Mouse (Mus musculus) embryonic facial prominence, embryonic 13.5 days (tissue): ENCODE measurements at regions not wholly inside any gene's neighbourhood (a gene's known extent, or its start where the extent isn't known, plus 50 kb on each side); places are given as distances from the start of the nearest gene placed in this dataset.

ENCODE experiments used
- ATAC-seq: fragments of 200-750 bp; cut with Nextera tagmentation; 2 replicates; pipeline ENCODE4 v1.8.0; 2017; ENCODE audit warnings: low read depth; ENCODE audit not compliant: insufficient number of reproducible peaks, insufficient read depth, low FRiP score, low TSS enrichment
- H3K27ac ChIP-seq: fragments of 300-500 bp; sonication (generic); 2 replicates; pipeline ENCODE4 v1.5.1; 2015; ENCODE audit warnings: moderate library complexity, mild to moderate bottlenecking, inconsistent platforms
- H3K27me3 ChIP-seq: fragments of 300-500 bp; sonication (generic); 2 replicates; pipeline ENCODE4 v1.6.1; 2015; ENCODE audit warnings: mild to moderate bottlenecking, inconsistent platforms
- H3K36me3 ChIP-seq: fragments of 300-500 bp; sonication (generic); 2 replicates; pipeline ENCODE4 v1.6.1; 2015; ENCODE audit warnings: mild to moderate bottlenecking, inconsistent platforms
- H3K4me1 ChIP-seq: fragments of 300-500 bp; sonication (generic); 2 replicates; pipeline ENCODE4 v1.6.1; 2015; ENCODE audit warnings: inconsistent platforms
- H3K4me2 ChIP-seq: fragments of 300-500 bp; sonication (generic); 2 replicates; pipeline ENCODE4 v1.6.1; 2015; ENCODE audit warnings: moderate library complexity, mild to moderate bottlenecking, inconsistent platforms
- H3K4me3 ChIP-seq: fragments of 300-500 bp; sonication (generic); 2 replicates; pipeline ENCODE4 v1.5.1; 2015; ENCODE audit warnings: mild to moderate bottlenecking, inconsistent platforms
- H3K9ac ChIP-seq: fragments of 300-500 bp; sonication (generic); 2 replicates; pipeline ENCODE4 v1.6.1; 2015; ENCODE audit warnings: mild to moderate bottlenecking, inconsistent platforms
- H3K9me3 ChIP-seq: fragments of 300-500 bp; sonication (generic); 2 replicates; pipeline ENCODE4 v1.6.1; 2016; ENCODE audit warnings: inconsistent platforms
- WGBS: fragments of 180-500 bp; shearing (Covaris S2); methylation state at CpG from one replicate; pipeline ENCODE4 v1.1.7; 2015; ENCODE audit warnings: mixed read lengths; 5-methylcytosine and 5-hydroxymethylcytosine counted together

- 91% methylated on average over 7 of the region's 7 CpGs for WGBS
- no peaks in the 10 kb centered on the region for H3K4me1 ChIP-seq
- no peak overlapping the region for H3K27ac ChIP-seq
- H3K9ac ChIP-seq, result no peak overlapping the region
- no peaks in the 10 kb centered on the region for H3K27me3 ChIP-seq
- no peaks in the 10 kb centered on the region for H3K9me3 ChIP-seq
- no peak for ATAC-seq
- no peak overlapping the region for H3K4me2 ChIP-seq
- H3K36me3 ChIP-seq, result no peaks in the 10 kb centered on the region
- no peak overlapping the region for H3K4me3 ChIP-seq
Measured at GRCm38 (mm10) chr13:28586693-28587092, 329.4 kb downstream of the Gm11361 start.

- H3K4me3 ChIP-seq, result no peak overlapping the region
- 85% methylated on average over 2 of the region's 2 CpGs for WGBS
- no peaks in the 10 kb centered on the region for H3K9me3 ChIP-seq
- ATAC-seq, result no peak
- no peak overlapping the region for H3K9ac ChIP-seq
- H3K27ac ChIP-seq, result no peak overlapping the region
- H3K4me1 ChIP-seq, result no peaks in the 10 kb centered on the region
- no peak overlapping the region for H3K4me2 ChIP-seq
- H3K27me3 ChIP-seq, result no peaks in the 10 kb centered on the region
- no peaks in the 10 kb centered on the region for H3K36me3 ChIP-seq
Measured at GRCm38 (mm10) chr13:28586140-28586539, 328.8 kb downstream of the Gm11361 start.

- no peaks in the 10 kb centered on the region for H3K9me3 ChIP-seq
- no peak overlapping the region for H3K9ac ChIP-seq
- H3K27me3 ChIP-seq, result no peaks in the 10 kb centered on the region
- no peak overlapping the region for H3K27ac ChIP-seq
- WGBS, result 74% methylated on average over 5 of the region's 5 CpGs
- H3K4me3 ChIP-seq, result no peak overlapping the region
- no peaks in the 10 kb centered on the region for H3K36me3 ChIP-seq
- no peak for ATAC-seq
- H3K4me2 ChIP-seq, result no peak overlapping the region
- peaks cover 5% of the 10 kb centered on the region; the same call in 1 of the 2 replicates for H3K4me1 ChIP-seq
Measured at GRCm38 (mm10) chr13:28583617-28584016, 326.3 kb downstream of the Gm11361 start.

GRCm38 (mm10) chr13:28575202-28575851 is 318.0 kb downstream of the Gm11361 start:
- Histone ChIP-seq H3K4me1 (peaks cover 33% of the 10 kb centered on the region), H3K4me2 (peak overlapping the region; percentile 14), H3K4me3 (no peak overlapping the region), H3K9me3 (no peaks in the 10 kb centered on the region), H3K36me3 (no peaks in the 10 kb centered on the region), H3K27ac (peak overlapping the region; percentile 85), H3K9ac (no peak overlapping the region), H3K27me3 (no peaks in the 10 kb centered on the region)
- WGBS, result 15% methylated on average over 9 of the region's 9 CpGs
- ATAC-seq, result 0 out of 2 replicates have a peak, but pooled peaks have one; percentile 43

- Histone ChIP-seq H3K9ac (no peak overlapping the region), H3K4me3 (no peak overlapping the region), H3K36me3 (no peaks in the 10 kb centered on the region), H3K9me3 (no peaks in the 10 kb centered on the region), H3K4me2 (no peak overlapping the region), H3K27ac (no peak overlapping the region), H3K4me1 (peaks cover 28% of the 10 kb centered on the region), H3K27me3 (no peaks in the 10 kb centered on the region)
- whole genome bisulfite sequencing, result 93% methylated on average over 1 of the region's 1 CpGs
- no peak for ATAC-seq
Measured at GRCm38 (mm10) chr13:28573364-28573763, 316.0 kb downstream of the Gm11361 start.

GRCm38 (mm10) chr13:28572448-28572847 is 315.1 kb downstream of the Gm11361 start:
- no peak overlapping the region for H3K4me3 ChIP-seq
- no peaks in the 10 kb centered on the region for H3K36me3 ChIP-seq
- WGBS, result 93% methylated on average over 1 of the region's 1 CpGs
- no peak overlapping the region for H3K27ac ChIP-seq
- no peaks in the 10 kb centered on the region for H3K9me3 ChIP-seq
- H3K9ac ChIP-seq, result no peak overlapping the region
- H3K4me1 ChIP-seq, result peaks cover 27% of the 10 kb centered on the region
- H3K27me3 ChIP-seq, result no peaks in the 10 kb centered on the region
- no peak for ATAC-seq
- no peak overlapping the region for H3K4me2 ChIP-seq

- H3K4me1 ChIP-seq, result peaks cover 21% of the 10 kb centered on the region
- no peak overlapping the region for H3K4me3 ChIP-seq
- WGBS, result 76% methylated on average over 5 of the region's 5 CpGs
Measured at GRCm38 (mm10) chr13:28571716-28572115, 314.4 kb downstream of the Gm11361 start.

GRCm38 (mm10) chr13:28563585-28563984 is 306.3 kb downstream of the Gm11361 start:
- Histone ChIP-seq H3K9ac (no peak overlapping the region), H3K4me3 (no peak overlapping the region), H3K27ac (no peak overlapping the region), H3K27me3 (no peaks in the 10 kb centered on the region), H3K4me2 (no peak overlapping the region), H3K4me1 (no peaks in the 10 kb centered on the region), H3K36me3 (0 out of 2 replicates have a peak, but pooled peaks cover 6% of the 10 kb centered on the region), H3K9me3 (no peaks in the 10 kb centered on the region)
- WGBS, result 82% methylated on average over 2 of the region's 2 CpGs
- ATAC-seq, result no peak

More at GRCm38 (mm10) chr13:28571716-28572115, 314.4 kb downstream of the Gm11361 start:
- H3K27me3 ChIP-seq, result no peaks in the 10 kb centered on the region
- no peaks in the 10 kb centered on the region for H3K9me3 ChIP-seq
- H3K36me3 ChIP-seq, result no peaks in the 10 kb centered on the region
- no peak overlapping the region for H3K4me2 ChIP-seq
- H3K27ac ChIP-seq, result no peak overlapping the region
- no peak overlapping the region for H3K9ac ChIP-seq
- no peak for ATAC-seq

GRCm38 (mm10) chr13:28560081-28560480 is 302.8 kb downstream of the Gm11361 start:
- H3K4me2 ChIP-seq, result no peak overlapping the region
- no peak for ATAC-seq
- H3K9me3 ChIP-seq, result no peaks in the 10 kb centered on the region
- H3K4me1 ChIP-seq, result peaks cover 18% of the 10 kb centered on the region
- H3K9ac ChIP-seq, result no peak overlapping the region
- no peak overlapping the region for H3K27ac ChIP-seq
- 76% methylated on average over 2 of the region's 2 CpGs for WGBS
- no peaks in the 10 kb centered on the region for H3K27me3 ChIP-seq
- no peak overlapping the region for H3K4me3 ChIP-seq
- 0 out of 2 replicates have a peak, but pooled peaks cover 3% of the 10 kb centered on the region for H3K36me3 ChIP-seq

- WGBS, result 51% methylated on average over 4 of the region's 4 CpGs
- no peak for ATAC-seq
- no peaks in the 10 kb centered on the region for H3K27me3 ChIP-seq
- H3K4me3 ChIP-seq, result no peak overlapping the region
- H3K9ac ChIP-seq, result no peak overlapping the region
- no peaks in the 10 kb centered on the region for H3K9me3 ChIP-seq
- H3K4me2 ChIP-seq, result no peak overlapping the region
- peak overlapping the region; percentile 67 for H3K27ac ChIP-seq
- 0 out of 2 replicates have a peak, but pooled peaks cover 3% of the 10 kb centered on the region for H3K36me3 ChIP-seq
- peaks cover 48% of the 10 kb centered on the region for H3K4me1 ChIP-seq
Measured at GRCm38 (mm10) chr13:28557032-28557570, 299.8 kb downstream of the Gm11361 start.

- ATAC-seq, result no peak
- Histone ChIP-seq H3K36me3 (0 out of 2 replicates have a peak, but pooled peaks cover 3% of the 10 kb centered on the region), H3K27ac (no peak overlapping the region; the same call in 1 of the 2 replicates), H3K27me3 (no peaks in the 10 kb centered on the region), H3K9ac (no peak overlapping the region), H3K4me2 (no peak overlapping the region), H3K4me1 (peaks cover 52% of the 10 kb centered on the region), H3K4me3 (no peak overlapping the region), H3K9me3 (no peaks in the 10 kb centered on the region)
- 22% methylated on average over 5 of the region's 5 CpGs for WGBS
Measured at GRCm38 (mm10) chr13:28556385-28556938, 299.1 kb downstream of the Gm11361 start.
